Mouse (Mus musculus) NIH3T3 (cell line): ENCODE results near the gene Actg1.

Experiments
- DNase-seq: peaks from one replicate; pipeline ENCODE4 v3.0.0-alpha.2; 2012; ENCODE audit warnings: low read depth

Actg1 gene

DNA sequence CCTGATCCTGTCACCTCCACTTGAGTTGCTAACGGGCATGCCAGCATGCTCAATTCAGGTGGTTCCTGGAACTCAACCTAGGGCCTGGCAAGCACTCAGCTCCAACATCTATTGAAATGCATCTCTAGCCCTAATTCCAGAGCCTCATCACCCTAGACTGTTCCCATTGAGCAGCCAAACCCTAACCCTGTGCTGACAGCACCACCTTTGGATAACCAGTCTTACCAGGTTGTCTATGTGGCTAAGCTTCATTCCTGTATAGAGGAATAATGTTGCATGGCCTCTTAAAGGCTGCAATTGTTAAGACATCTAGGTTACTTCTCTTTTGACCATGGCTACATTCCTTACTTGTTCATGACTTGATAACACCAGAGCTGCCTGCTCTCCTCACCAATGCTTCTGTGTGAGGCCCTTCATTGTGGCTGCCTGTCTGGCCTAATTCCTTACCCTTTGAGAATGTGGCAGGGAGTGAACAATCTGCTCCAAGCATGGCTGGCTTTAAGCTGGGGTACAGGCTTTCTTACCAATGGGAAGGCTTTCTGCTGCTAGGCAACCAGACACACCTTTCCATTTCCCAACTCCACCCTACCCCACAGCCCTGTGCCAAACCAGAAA, 3.2 kb downstream of the Actg1 start:
- peak; percentile 75 for DNase-seq

DNA sequence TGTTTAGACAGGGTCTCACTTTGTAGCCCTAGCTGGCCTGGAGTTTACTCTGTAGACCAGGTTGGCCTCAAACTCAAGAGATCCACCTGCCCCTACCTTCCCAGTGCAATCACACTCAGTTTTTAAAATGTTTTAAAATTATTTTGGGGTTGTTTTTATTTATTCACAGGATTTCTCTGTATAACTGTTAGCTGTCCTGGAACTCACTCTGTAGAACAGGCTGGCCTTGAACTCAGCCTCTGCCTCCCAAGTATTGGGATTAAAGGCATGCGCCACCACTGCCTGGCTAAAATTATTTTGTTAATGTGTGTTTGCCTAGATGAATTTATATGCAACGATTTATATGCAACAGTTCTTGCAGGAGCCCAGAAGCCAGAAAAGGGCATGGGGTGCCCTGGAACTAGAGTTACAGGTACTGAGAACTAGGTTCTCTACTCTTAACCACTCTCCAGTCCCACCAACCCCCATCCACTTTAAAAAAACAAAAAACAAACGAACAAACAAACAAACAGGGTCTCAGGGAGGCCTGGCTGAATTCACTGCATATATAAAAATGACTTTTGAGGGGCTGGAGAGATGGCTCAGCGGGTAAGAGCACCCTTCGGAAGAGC, 3.9 kb downstream of the Actg1 start:
- peak; percentile 76 for DNase-seq

DNA sequence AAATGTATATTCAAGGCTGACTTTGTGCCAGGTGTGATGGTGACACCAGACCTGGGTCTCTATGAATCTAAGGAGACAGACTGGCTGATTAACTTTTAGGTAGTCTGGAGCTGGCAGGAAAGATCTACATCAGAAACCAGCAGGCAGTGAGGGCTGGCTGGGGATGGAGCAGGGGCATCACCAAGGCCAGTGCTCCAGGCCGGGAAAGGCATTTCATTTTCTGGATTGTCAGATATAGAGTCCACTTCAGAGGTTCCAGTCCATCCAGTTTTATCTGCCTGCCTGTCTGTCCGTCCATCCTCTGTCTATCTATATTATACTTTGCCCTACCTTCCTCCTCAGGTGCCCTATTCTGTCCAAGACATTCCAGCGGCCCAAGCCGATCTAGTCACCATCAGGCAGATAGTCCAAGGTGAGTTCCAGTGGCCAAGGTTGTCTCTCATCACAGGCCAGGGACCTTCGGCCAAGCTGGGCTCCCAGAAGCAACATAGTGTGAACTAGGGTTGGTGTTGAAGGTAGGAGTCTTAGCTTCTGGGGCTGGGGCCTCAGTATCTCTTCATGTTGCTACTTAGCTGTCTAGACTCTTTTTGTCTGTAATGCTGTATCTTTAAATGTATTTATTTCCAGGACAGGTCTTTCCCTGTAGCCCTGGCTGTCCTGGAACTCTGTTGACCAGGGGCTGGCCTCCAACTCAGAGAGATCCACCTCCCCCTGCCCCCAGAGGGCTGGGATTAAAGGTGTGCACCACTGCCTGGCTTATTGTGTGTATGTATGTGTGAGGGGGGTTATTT, 4.6 kb downstream of the Actg1 start:
- DNase-seq, result peak; percentile 76

DNA sequence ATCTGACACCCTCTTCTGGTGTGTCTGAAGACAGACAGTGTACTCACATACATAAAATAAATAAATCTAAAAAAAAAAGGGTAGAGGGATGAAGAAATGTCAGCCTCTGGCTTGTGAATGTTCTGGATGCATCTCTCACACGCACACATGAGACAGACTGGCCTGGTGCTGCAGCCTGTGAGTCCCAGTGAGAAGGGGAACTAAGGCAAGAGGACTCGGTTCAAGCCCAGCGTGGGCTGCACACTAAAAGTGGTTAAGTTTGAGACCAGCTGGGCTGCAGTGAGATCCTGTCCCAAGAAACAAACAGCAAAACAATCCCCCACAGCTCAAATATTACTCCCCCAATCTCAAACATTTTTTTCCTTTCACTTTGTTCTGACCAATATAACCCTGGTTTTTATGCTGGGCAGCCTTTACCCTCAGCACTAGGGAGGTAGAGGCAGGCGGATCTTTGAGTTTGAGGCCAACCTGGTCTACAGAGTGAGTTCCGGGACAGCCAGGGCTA, 5.6 kb downstream of the Actg1 start:
- no peak for DNase-seq

DNA sequence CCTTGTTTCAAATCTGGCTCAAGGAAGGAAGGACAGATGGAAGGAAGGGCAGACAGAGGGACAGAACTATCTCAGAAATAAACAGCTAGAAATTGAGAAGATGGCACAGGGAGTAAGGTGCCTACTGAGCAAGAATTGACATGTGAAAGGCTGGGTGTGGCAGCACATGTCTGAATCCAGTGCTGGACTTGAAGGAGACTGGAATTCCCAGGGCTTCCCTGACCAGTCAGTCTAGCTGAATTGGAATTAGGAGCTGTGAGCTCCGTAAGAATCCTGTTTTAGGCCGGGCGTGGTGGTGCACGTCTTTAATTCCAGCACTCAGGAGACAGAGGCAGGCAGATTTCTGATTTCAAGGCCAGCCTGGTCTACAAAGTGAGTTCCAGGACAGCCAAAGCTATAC, 6.7 kb downstream of the Actg1 start:
- DNase-seq, result no peak

DNA sequence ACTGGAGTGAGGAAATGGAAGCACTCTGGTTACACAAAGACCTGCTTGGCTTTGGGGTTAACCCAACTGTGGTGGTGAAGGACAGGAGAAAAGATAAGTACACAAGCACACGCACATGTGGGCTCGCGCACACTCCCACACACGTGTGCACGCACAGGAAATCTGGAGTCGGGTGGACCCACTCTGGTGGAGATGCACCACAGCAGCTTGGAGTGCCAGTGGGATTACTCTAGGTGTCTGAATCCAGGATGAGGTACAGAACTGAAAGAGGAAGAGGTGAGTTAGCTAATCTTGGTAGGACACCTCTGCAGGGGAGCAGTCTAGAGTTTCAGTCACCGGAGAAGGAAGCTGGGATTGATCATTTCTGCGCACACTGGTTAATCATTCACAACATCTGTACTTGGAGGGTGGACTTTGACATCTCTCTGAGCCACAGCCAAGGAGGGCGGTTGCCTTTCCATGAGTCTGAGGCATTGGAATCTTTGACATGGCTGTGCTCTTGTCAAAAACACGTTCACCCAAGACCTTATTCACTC, 8.3 kb downstream of the Actg1 start:
- peak; percentile 53 for DNase-seq

DNA sequence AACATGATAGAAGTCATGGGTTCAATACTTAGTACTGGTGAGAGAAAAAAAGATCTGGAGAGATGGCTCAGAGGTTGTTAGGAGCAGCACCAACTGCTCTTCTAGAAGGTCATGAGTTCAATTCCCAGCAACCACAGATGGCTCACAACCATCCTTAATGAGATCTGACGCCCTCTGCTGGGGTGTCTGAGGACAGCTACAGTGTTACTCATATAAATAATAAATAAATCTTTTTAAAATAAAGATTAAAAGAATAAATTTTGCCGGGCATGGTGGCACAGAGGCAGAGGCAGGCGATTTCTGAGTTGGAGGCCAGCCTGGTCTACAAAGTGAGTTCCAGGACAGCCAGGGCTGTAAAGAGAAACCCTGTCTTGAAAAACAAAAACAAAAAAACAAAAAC, 9.6 kb downstream of the Actg1 start:
- no peak for DNase-seq

DNA sequence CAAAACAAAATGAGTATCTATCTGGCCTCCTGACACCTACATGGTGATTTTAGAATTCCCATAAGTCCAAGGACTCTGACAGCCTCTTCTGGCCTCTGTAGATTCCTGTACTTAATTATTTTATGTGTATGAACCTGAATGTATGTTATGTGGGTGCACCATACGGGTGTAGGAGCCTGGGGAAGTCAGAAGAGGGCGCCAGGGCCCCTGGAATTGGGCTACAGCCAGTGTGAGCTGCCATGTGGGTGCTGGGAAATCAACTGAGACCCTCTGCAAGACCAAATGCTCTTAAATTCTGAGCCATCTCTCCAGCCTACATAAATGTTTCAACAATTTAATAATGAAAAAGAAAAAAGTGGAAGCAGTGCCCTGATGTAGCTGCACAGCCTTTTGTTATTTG, 10.9 kb downstream of the Actg1 start:
- no peak for DNase-seq

DNA sequence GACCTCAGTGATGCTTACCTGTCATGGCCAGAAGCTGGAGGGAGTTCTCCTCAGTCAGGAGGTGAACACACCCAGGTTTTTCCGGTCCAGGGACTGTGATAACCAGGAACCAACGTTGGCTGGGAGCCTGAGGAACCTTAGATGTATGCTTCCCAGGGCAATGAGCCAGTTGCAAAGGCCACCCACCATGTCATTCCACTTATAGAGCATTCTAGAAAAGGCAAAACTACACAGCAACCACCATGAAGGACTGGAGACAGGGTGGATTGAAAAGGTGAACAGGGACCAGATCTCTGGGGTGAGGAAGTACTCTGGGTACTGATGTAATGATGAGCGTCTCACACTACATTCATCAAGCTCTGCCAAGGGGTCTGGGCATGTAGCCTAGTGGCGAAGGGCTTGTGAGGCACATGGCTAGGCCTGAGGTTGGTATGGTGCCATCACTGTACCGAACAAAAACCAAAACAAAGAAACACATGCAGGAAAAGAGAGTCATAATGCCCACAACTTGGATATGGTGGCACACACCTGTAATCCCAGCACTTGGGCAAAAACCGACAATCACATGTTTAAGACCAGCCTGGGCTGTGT, 12.8 kb downstream of the Actg1 start:
- no peak for DNase-seq

DNA sequence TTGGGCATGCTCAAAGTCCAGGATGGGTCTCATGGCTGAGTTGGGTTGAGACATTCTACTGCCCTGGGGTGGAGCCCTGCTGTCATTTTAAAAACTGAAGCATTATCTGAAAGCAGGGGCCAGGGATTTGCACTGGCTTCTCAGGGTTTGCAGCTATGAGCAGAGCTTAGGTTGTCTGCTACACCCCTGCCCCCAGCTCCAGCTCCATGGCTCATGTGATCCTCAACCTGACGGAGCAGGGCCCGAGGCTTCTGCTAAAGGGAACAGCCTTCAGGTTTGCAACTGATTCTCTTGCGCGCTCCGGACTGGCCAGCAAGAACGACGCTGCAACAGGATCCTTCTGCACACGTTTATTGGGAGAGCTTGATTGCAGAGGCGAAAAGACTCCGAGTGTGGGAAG, 28.2 kb downstream of the Actg1 start:
- no peak for DNase-seq

DNA sequence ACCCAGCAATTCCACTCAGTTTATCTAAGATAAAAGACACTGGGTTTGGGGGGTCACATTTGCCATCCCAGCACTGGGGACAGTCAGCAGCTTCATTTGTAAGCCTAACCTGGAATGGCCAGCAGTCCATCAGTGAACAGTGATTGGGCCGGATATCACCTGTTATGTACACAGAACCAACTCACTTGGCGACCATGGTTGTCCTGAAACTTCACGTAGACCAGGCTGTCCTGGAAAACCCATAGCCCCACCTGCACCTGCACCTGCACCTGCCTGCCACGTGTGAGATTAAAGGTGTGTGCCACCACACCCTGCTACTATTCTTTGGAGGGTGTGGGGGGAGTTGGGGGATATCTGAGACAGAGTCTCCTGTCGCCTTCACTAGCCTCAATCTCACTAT, 29.0 kb downstream of the Actg1 start:
- DNase-seq, result no peak

DNA sequence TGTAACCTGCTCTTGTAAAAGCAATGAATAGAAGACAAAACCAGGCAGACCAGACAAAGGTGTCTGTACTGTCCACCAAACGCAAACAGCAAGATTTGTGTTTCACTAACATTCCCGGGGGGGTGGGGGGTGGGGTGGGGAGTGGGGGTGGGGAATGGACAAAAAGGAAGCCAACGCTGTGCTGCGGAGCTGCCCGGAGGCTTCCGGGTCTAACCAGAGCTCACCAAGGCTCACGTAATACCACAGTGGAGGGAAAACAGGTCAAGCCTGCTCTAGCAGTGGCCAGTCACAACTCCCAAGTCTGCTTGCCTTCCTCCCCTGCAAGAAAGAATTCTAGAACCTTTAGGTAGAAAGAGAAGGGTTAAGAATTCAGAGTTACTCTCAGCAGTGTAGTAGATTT, 30.9 kb downstream of the Actg1 start:
- no peak for DNase-seq

DNA sequence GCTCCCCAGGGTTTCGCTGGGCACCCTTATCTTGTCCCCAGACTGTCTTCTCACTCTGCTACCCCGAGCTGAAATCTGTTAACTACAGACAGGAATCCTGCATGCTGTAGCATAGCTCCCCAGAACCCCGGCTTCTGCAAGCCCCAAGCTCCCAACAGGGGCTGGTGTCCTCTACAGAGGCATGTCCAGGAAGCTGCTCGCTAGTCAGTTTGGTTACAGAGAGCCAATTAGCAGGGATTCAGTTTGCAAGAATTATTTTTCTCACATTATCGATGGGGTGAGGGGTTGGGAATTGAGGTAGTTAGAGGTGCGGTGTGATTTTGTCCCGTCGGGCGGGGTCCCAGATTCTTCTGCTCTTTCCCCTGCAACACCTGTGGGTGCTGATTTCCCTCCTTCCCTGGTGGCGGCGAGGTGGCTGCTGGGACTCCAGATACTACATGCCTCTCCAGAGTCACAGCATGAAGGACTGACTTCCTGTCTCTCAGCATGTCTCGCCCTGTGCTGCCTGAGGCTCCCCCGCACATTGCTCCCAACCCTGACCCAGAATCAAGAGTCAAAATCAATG, 31.6 kb downstream of the Actg1 start:
- no peak for DNase-seq

DNA sequence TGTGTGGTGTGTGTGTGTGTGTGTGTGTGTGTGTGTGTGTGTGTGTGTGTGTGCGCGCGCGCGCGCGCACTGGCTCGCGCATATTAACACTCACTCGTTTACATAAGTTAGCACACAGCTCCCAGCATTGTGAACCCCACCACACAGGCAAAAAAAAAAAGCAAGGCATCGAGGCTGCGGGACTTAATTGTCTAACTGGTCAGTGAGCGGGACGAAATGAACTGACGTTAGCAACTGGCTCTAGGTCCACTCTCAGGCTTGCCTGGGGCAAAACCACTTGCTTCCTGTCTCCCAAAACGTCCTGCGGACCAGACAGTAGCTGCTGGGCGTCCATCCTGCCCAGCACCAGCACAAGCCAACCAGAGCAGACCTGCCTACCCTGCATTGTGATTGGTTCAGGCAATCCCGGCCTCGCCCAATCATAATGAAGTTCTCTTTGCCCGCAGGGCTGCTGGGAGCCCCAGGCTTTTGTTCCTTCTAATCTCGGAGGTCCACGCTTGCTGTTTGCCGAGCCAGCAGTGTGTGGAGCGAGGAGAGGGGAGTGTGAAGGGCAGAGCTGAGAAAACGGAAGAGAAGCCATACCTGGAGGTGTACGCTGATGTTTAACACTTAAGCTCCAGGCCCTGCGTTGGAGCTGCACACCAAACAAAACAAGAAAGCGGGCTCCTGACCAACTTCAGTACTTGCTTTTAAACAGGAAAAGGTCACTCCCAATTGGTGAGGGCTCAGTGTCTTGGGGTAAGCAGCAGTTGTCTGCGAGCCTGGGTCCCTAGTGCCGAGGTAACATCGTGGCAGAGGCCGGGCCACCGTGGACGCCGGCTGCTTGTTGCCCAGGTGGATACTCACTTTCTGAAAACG, 32.3 kb downstream of the Actg1 start:
- DNase-seq, result peak; percentile 95

DNA sequence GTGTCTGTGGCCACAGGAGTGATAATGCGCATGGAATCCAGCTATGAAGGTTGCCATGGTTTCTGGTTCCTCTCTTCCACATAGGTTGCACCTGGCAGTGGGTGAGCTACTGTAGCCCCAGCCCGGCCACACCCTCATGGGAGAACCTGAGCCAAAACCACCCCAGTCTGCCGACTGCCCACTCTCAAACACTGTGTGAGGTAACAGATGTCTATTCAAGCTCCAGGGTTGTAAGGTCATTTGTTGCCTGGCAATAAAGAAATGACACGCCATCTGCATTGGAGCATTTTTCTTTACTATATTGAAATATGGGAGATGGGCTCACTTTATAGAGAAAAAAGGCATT, 33.0 kb downstream of the Actg1 start:
- no peak for DNase-seq

DNA sequence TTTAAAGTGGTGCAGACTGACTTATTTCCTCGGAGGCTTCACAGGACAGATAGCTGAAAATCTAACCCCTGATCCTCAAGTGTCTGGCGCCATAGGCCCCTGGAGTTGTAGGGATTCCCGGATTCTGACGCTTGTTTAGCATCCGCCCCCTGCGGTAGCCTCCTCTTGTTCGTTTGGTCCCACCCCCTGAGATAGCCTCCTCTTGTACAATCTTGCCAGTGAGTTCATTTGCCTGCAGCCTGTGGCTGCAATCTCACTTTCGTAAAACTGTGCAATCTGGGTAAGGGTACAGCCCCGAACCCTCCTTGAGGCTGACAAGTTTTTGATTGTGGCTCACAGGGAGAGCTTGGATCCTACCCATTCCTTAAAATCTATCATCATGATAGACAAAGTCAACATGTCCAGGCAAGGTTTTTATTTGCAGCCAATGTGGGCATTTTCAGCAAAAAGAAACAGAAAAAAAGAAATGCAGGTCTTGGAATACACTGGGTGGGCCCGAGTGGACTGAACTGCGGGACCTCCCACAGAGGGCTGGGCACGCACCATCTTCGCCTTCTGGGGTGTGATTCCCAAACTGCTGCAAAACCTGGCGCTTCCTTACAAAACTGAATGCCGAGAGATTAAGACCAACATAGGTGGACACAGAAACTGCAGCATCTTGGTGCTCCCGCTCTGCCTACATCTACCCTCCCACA, 33.5 kb downstream of the Actg1 start:
- DNase-seq, result no peak

DNA sequence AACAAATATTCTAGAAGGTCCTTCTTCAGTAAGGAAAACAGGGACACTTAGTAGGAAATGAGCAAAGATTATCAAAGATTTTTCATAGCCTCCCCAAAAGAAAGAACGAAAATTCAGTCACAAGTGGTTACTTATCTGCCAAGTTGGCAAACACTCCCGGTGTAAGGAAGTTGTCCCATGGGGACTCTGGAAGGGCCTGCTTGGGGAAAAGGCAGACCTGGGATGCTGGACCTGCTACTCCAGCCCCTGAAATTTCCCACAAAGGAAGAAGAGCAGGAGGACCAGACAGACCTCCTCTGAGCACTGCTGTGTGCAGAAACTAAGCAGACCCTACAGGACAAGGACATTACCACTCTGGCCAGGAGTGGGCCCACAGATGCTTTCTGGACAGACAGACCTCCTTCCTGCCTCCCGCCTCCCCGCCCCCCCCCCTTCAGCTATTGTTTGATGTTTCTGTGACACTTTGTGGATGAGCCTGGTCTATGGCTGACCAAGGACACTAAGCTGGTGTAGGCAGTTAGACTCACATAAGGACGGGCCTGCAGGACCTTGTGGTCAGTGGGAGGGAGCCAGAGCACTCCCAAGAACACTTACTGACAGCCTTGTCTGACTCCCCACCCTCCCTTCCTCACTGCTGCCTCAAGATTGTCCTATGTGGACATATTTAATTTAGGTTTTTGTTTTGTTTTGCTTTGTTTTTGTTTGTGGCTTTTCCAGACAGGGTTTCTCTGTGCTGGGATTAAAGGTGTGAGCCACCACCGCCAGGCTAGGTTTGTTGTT, 34.2 kb downstream of the Actg1 start:
- DNase-seq, result no peak

DNA sequence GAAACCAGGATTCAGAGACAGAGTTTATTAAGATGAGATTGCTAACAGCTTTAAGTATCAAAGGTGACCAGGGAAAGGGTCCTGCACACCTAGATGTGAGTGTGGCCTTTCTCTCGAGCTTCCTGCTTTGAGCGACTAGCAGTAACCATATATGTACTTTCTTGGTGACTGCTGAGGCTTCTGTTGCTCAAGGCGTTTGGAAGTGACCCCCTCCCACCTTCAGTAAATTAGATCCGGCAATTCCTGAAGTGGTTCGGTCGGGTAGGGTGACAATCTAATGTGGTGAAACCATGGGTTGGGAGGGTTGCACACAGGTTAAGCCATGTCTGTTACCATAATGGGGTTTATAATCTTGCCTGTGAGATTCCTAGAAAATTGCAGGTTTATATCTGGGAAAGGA, 36.3 kb downstream of the Actg1 start:
- DNase-seq, result no peak

DNA sequence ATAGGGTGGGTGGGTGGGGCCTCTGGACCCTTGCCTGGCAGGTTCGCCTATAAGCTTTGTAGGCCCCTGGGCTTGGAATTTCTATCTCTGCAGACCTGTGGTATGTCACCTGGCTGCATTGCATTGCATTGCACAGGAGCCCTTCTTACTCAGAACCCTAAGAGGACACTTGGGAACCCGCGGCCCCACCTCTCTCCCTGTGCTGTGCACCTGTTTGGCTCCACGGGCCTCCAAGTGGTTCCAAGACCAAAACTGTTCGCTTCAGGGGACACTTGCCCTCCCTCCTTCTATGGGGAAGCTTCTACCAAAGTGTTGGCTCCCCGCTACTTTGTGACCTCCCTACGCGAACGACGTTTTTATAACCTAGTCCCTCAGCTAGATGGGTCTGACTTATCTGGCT, 36.8 kb downstream of the Actg1 start:
- no peak for DNase-seq

DNA sequence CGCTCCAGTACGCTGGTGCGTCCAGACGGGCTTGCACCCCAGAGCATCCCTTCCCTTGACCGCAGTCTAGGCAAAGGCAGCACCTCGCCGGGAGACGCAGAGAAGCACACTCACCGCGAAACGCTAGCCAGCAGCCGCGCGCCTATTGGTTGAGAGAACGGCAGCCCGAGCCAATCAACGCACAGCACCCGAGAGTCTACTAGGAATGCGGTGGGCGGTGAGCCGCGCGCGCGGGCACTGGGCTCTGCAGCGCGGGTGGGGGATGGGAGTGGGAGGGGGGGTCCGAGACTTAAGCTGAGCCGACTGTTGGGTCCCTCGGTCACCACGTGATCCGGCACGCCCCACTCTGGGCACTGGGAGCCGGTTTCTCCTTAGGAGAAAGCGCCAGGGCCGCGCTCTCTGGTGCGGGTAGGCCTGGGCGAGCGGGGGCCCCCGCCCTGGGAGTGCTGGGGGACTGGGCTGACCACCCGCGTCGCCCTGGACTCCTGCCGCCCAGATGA, 37.5 kb downstream of the Actg1 start:
- peak; percentile 92 for DNase-seq
